Mouse (Mus musculus): Measurements from ENCODE around the gene Fcho1.

Fcho1 gene

DNA sequence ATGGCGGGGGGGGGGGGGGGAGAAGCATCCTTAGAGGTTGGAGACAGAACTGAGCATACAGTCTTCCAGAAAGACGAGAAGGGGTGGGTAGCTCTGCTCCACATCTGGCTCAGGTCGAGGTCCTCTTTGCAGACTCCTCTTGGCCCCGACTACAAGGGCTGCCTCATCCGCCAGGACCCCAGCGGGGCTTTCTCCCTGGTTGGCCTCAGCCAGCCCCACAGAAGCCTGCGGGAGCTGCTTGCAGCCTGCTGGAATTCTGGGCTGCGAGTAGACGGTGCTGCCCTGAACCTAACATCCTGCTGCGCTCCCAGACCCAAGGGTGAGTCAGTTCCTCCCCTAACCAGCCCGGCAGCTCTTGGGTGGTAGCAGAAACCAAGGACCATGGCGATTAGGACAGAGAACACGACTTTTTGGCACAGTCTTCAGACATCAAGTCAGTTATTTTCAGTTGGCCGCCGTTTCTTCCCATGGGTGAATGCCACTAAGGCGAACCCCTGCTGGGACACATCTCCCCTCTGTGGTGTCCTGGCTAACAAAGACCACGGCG lies 44.1 kb downstream of the Fcho1 start:
- no peak for DNase-seq

GRCm38 (mm10) chr8:71680471-71680870 lies 45.0 kb downstream of the Fcho1 start:
- peak; percentile 38 for DNase-seq

- no peak for DNase-seq
Observed at GRCm38 (mm10) chr8:71679550-71680168, 45.9 kb downstream of the Fcho1 start.

GRCm38 (mm10) chr8:71679116-71679515 lies 46.4 kb downstream of the Fcho1 start:
- DNase-seq = no peak

GRCm38 (mm10) chr8:71678216-71678615 lies 47.3 kb downstream of the Fcho1 start:
- no peak for DNase-seq

DNA sequence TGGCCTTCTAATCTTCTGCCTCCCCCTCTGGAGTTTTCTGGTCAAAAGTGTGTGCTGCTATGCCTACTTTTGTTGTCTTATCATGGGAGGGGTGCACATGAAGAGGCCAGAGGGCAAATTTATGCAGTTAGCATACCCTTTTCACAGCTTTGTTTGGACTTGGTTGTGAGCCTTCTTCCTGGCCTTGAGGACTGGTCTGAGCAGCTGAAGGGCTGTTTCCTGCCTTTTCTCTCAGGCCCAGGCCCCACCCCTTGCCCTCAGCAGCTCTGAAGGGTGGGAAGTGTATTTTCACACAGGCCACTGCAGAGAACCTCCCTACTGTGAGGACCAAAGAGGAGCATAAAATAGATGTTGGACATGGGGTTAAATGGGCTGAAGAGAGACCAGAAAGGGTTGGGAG lies 48.0 kb downstream of the Fcho1 start:
- DNase-seq = peak; percentile 59

DNA sequence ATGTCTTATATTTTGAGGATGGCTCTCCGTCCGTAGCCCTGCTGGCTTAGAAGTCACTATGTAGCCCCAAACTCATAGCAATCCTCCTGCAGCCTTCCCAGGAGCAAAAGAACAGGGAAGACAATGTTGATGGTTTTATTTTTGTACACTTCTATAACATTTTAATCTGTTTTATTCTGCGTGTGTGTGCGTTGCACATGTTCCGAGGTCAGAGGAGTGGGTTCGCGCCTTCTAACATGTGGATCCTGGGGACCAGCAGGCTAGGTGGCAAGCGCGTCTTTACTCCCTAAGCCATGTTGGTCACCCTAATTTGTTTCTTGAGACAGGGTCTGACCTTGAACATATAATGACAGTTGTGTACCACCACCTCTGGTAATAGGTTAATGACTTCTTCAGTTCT lies 48.7 kb downstream of the Fcho1 start:
- no peak for DNase-seq

GRCm38 (mm10) chr8:71676020-71676741 lies 49.3 kb downstream of the Fcho1 start, which contains the start of gene Jak3:
Jak3 (plus strand) TSS chr8:71676296.
- peak; percentile 52 for DNase-seq

DNA sequence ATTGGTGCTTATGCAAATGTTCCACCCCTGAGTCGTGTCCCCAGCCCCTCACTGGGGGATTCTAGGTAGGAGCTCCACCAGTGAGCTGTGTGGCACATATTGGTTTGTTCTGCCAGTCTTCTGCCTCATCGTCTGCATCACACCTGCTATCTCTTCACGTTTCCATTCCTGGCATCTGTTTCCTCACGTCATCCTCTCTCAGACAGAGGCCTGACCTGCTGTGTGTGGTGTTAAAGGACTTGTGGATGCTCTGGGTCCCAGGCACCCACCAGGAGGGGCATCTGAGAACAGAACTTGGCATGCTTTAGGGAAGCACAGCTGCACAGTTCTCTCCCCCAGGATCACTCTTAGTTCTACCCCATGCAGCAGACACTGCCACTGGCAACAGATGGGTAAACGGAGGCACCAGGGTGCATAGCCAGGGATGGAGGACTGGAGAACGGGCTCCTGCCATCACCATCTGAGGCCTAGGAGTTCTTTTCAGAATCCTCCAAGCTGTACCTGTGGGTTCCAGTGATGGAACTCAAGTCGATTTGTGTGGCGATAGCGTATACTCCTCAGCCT lies 50.0 kb downstream of the Fcho1 start:
- DNase-seq = no peak

DNA sequence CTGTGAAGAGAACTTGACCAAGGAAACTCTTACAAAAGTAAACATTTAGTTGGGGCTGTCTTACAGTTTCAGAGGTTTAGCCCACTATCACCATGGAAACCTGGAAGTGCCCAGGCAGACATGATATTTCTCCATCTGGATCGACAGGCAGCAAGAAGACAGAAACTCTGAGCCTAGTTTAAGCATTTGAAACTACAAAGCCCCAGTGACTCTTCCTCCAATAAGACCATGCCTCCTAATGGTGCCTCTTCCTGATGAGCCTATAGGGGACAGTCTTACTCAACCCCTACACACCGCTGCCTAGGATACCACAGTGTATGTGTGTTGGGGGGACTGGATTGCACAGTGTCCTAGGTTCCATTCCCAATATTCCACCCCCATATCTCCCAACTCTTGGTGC lies 51.4 kb downstream of the Fcho1 start:
- DNase-seq = no peak

DNA sequence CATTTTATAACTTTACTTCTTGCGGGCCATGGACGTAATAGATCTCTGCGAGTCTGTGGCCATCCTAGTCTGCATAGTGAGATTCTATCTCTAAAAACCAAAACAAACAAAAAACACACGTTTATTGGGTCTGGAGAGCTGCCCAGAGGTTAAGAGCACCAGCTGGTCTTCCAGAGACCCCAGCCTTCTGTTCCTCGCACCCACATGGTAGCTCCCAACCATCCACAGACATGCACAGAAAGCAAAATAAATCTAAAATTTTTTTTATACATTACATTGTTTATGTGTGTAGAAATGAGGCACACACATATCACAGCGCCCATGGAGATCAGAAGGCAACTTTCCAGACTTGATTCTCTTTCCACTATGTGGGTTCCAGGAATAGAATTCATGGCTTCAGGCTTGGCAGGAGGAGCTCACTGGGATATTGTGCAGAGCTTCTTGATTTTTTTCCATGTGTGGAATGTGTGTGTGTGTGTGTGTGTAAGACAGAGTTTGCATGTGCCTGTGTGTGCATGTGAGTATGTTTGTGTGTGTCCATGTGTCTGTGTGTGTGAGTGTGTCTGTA lies 53.3 kb downstream of the Fcho1 start:
- no peak for DNase-seq

DNA sequence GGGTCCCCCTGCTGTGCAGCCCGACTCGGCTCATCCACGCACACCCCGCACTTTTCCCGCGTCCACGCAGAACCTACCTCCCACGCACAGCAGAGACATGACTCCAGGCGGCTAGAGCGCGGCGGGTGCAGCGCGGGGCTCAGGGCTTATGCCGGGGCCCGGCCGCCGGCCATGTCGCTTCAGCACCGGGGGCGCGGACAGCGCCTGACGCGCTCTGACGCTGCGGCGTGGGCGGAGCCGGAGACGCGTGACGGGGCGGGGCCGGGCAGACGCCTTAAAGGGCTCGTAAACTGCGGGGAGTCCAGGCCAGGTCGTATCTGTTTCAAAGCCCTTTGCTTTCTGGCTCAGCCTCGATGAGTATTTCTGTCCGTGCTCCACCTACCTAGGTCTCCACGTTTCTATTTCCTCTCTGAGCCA lies 54.0 kb downstream of the Fcho1 start, which contains the start of gene Unc13a:
Gene Unc13a, minus strand, starts transcription at position 209 of the 417 bp plus-strand sequence.
- DNase-seq = peak; percentile 92

DNA sequence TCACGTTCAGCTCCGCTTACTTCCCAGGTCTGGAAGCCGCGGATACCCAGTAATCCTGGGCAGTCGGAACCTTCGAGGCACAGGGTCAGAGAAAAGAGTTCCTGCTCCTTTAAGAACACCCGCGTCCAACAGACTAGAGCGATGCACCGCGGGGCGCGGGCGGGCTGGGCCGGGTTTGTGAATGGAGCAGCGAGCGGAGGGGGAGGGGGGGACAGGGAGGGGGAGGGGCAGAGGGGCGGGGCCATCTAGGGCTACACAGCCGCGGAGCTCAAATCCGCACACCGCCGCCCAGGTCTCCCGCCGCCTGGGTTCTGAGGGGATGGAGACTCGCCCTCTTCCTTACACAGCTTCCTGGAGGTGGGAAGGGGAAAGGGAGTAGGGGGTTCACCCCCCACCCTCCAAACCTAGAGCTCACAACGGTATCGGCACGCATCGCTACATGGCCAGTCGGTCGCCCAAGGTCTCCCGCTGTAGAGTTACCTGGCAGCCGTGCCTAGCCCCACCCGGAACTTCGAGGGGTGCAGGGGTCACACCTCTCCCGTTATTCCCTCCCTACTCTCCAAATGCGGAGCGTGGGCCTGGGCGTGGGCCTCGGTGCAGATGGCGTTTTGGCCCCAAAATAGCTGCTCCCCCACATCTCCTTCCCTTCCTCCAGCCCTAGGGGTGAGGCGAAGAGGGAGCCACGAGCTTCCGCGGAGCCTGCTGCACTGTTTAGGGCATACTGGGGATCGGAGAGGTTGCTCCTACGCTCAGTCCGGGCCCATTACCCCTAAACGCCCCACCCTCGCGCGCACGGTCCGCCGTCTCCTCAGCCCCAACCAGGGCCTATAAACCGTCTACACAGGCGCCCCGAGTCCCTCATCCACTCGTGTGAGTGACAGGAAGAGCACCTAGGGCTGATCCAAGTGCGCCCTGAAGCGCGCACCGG lies 54.6 kb downstream of the Fcho1 start:
- DNase-seq = no peak

- DNase-seq = no peak
Observed at GRCm38 (mm10) chr8:71670198-71670597, 55.3 kb downstream of the Fcho1 start.

DNA sequence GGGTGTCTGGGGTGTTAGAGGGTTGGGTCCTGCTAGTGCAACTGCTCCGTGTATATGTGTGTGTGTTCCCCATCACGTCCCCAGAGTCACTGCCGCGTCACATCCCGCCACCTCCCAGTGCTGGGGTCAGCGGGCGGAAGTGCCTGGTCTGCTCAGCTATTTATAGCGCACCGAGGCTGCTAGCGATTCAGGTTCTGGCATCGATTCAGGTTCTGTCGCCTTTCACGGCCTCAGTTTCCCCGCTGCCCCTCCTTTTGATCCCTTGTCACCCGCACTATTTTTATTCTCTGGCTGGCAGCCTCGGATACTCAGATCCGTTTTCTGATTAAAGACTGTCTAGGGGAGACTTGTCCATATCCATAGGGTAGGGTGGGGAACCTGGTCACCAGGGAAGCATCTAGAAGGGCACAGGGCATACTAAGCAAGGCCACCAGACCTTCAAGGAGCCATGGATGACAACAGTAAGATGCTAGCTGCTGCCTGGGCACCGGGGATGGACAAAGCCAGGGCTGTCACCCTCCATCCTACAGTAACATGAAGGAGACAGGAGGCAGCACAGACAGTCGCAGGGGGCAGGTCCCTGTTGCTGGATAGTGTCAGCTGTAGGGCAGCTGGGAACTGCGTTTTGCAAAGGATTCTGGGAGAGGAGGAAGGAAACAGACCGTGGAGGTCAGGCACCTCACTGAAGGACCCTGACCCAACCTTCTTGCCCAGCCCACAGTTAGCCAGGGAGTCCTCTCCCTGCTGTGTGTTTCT lies 57.1 kb downstream of the Fcho1 start:
- DNase-seq = peak; percentile 56

GRCm38 (mm10) chr8:71667256-71667655 lies 58.3 kb downstream of the Fcho1 start:
- DNase-seq = no peak

DNA sequence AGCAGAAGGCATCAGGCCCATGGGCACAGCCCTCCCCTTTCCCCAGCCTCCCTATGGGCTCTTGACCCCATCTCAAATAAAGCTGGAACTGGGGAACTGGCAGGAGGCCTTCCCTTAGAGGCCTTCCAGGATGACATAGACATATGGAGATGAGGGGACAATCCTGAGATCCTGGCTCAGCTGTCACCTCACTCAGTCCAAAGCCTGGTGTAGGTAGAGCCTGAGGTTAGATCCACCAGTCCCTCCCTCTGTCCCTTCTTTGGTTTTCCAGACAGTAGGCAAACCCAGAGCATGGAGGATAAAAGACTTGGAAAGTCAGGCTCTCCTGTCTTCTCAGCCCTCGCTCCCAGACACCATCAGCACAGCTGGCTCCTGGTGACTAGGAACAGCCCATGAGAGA lies 58.7 kb downstream of the Fcho1 start:
- DNase-seq = no peak

GRCm38 (mm10) chr8:71665331-71666130 lies 60.0 kb downstream of the Fcho1 start:
- DNase-seq = peak; percentile 78

DNA sequence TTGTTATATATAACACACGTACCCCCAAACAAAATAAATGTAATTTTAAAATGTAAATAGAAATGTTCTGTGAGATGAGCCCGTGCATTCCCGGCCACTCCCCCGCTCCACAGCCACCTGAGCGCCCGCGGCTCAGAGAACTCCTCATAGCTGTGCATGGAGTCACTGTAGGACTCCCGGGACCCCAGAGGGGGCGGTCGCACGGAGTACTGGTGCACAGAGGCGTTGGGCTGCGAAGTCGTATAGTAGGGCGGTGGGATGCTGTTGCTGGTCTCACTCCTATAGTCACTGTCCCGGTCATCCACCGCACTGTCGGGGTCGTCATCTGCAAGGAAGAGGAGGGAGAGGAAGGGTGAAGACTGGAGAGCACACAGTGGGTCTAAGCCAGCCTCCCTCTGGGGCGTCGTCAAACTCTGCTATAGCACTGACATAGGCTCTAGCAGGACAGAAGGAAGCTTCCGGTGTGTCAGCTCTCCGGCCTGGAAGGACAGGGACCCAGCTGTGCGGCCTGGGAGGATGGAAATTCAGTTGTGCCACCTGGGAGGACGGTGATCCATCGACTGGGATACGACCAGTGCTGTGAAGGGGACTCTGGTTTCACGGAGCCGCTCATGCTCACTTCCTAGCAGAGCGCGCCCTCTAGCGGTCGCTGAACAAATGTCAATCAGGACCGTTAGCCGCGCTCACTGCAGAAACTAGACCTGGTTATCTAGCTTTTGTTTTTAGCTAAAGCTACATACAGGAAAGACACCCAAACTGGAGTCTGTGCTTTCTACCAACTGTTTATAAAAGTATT lies 65.0 kb downstream of the Fcho1 start:
- peak; percentile 87 for DNase-seq

DNA sequence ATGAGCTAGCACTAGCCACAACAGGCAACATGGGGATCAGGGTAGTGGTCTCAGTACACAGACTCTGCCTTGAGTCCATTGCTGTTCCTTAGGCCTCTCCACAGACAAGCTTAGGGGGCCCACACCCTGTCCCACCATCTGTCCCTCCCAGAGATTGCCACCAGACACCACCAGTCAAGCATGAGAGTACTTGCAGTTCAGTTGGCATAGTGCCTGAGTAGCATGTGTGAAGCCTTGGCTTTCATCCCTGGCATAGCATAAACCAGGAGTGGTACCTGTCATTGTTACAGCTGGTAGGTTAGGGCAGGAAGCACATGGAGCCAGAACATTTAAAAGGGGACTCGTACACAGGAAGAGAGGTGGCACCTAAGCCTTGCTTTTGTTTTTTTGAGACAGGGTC lies 65.8 kb downstream of the Fcho1 start:
- DNase-seq = no peak

Measured in lung, postnatal 10 days (tissue).